Mouse (Mus musculus): Measurements from ENCODE around the gene Prkce.

GRCm38 (mm10) chr17:86497302-86497701 is 329.7 kb downstream of the Prkce start:
- TF ChIP-seq CTCF (IDR thresholded peaks at IDR 0.05; ENCODE audit: borderline replicate concordance, insufficient read depth, low read length) (no peak), POLR2A (IDR thresholded peaks at IDR 0.05; ENCODE audit: low read depth, low read length) (no peak)
